Mouse (Mus musculus): ENCODE measurements around the gene Tulp4. TPM values are rescaled to one million over a fixed set of nuclear protein-coding genes. Genes with fewer than 3 reads are reported as not detected.

The Tulp4 gene
- polyA plus RNA-seq, 1 experiment from 2014 or later = 37.0 TPM

- Histone ChIP-seq H3K9me3 (ENCODE audit: control insufficient read depth) (no peaks in the 10 kb centered on the region), H3K4me3 (ENCODE audit: low read depth, low read length) (no peak overlapping the region), H3K4me1 (replicated peaks; ENCODE audit: control insufficient read depth, insufficient read depth, low read length) (0 out of 2 replicates have a peak, but pooled peaks cover under 1% of the 10 kb centered on the region), H3K27me3 (replicated peaks; ENCODE audit: control insufficient read depth, insufficient read depth, low read length) (no peaks in the 10 kb centered on the region), H3K36me3 (ENCODE audit: control insufficient read depth, insufficient read depth) (peaks cover 41% of the 10 kb centered on the region), H3K4me2 (replicated peaks; ENCODE audit: low read depth) (no peak overlapping the region), H3K27ac (ENCODE audit: low read depth, low read length) (no peak overlapping the region), H3K9ac (ENCODE audit: low read depth, low read length) (no peak overlapping the region)
- WGBS = 29% methylated on average over 7 of the region's 7 CpGs
- TF ChIP-seq CTCF (IDR thresholded peaks at IDR 0.05; ENCODE audit: low read depth) = no peak
- ATAC-seq = peak; percentile 20; the same call in 1 of the 2 replicates
These were observed 32.8 kb upstream of the Tulp4 start for GRCm38 (mm10) chr17:6073405-6073804.

GRCm38 (mm10) chr17:6079287-6080122 lies 26.7 kb upstream of the Tulp4 start, which contains the start of the genes Serac1 and Gtf2h5:
Gene Serac1, minus strand, starts transcription at chr17:6079741.
Gene Gtf2h5, plus strand, starts transcription at chr17:6079786.
- no peak for TF ChIP-seq CTCF (IDR thresholded peaks at IDR 0.05; ENCODE audit: low read depth)
- peak within 1 kb of the TSS; percentile 88 for H3K4me2 ChIP-seq (replicated peaks; ENCODE audit: low read depth)
- H3K27me3 ChIP-seq (replicated peaks; ENCODE audit: control insufficient read depth, insufficient read depth, low read length) = no peaks in the 10 kb centered on the region
- peak within 1 kb of the TSS; percentile 79 for H3K9ac ChIP-seq (ENCODE audit: low read depth, low read length)
- H3K4me3 ChIP-seq (ENCODE audit: low read depth, low read length) = peak within 1 kb of the TSS; percentile 84
- H3K27ac ChIP-seq (ENCODE audit: low read depth, low read length) = peak within 1 kb of the TSS; percentile 90
- H3K36me3 ChIP-seq (ENCODE audit: control insufficient read depth, insufficient read depth) = peaks cover 3% of the 10 kb centered on the region
- H3K4me1 ChIP-seq (replicated peaks; ENCODE audit: control insufficient read depth, insufficient read depth, low read length) = 0 out of 2 replicates have a peak, but pooled peaks cover 5% of the 10 kb centered on the region
- ATAC-seq = peak; percentile 96
- WGBS = under 1% methylated on average over 70 of the region's 70 CpGs
- H3K9me3 ChIP-seq (ENCODE audit: control insufficient read depth) = no peaks in the 10 kb centered on the region

- Histone ChIP-seq H3K27me3 (replicated peaks; ENCODE audit: control insufficient read depth, insufficient read depth, low read length) (no peaks in the 10 kb centered on the region), H3K9ac (ENCODE audit: low read depth, low read length) (no peak overlapping the region), H3K27ac (ENCODE audit: low read depth, low read length) (0 out of 2 replicates have a peak overlapping the region, but pooled peaks have one; percentile 35), H3K4me2 (replicated peaks; ENCODE audit: low read depth) (no peak overlapping the region), H3K9me3 (ENCODE audit: control insufficient read depth) (no peaks in the 10 kb centered on the region), H3K36me3 (ENCODE audit: control insufficient read depth, insufficient read depth) (peaks cover 25% of the 10 kb centered on the region), H3K4me3 (ENCODE audit: low read depth, low read length) (no peak overlapping the region), H3K4me1 (replicated peaks; ENCODE audit: control insufficient read depth, insufficient read depth, low read length) (0 out of 2 replicates have a peak, but pooled peaks cover 5% of the 10 kb centered on the region)
- ATAC-seq = no peak
- no peak for TF ChIP-seq CTCF (IDR thresholded peaks at IDR 0.05; ENCODE audit: low read depth)
- 74% methylated on average over 5 of the region's 5 CpGs for WGBS
These were observed 22.8 kb upstream of the Tulp4 start for GRCm38 (mm10) chr17:6083323-6083890.

GRCm38 (mm10) chr17:6091604-6092003 lies 14.6 kb upstream of the Tulp4 start:
- peaks cover 16% of the 10 kb centered on the region; the same call in 1 of the 2 replicates for H3K36me3 ChIP-seq (ENCODE audit: control insufficient read depth, insufficient read depth)
- WGBS = 51% methylated on average over 6 of the region's 6 CpGs
- no peak overlapping the region for H3K4me3 ChIP-seq (ENCODE audit: low read depth, low read length)
- H3K27me3 ChIP-seq (replicated peaks; ENCODE audit: control insufficient read depth, insufficient read depth, low read length) = no peaks in the 10 kb centered on the region
- ATAC-seq = peak; percentile 83
- no peak overlapping the region for H3K9ac ChIP-seq (ENCODE audit: low read depth, low read length)
- H3K27ac ChIP-seq (ENCODE audit: low read depth, low read length) = no peak overlapping the region
- H3K9me3 ChIP-seq (ENCODE audit: control insufficient read depth) = no peaks in the 10 kb centered on the region
- no peak overlapping the region for H3K4me2 ChIP-seq (replicated peaks; ENCODE audit: low read depth)
- H3K4me1 ChIP-seq (replicated peaks; ENCODE audit: control insufficient read depth, insufficient read depth, low read length) = no peaks in the 10 kb centered on the region
- TF ChIP-seq CTCF (IDR thresholded peaks at IDR 0.05; ENCODE audit: low read depth) = no peak

GRCm38 (mm10) chr17:6095579-6095978 lies 10.7 kb upstream of the Tulp4 start:
- no peaks in the 10 kb centered on the region for H3K9me3 ChIP-seq (ENCODE audit: control insufficient read depth)
- H3K9ac ChIP-seq (ENCODE audit: low read depth, low read length) = no peak overlapping the region
- peak; percentile 37; the same call in 1 of the 2 replicates for TF ChIP-seq CTCF (IDR thresholded peaks at IDR 0.05; ENCODE audit: low read depth)
- no peaks in the 10 kb centered on the region; the same call in 1 of the 2 replicates for H3K36me3 ChIP-seq (ENCODE audit: control insufficient read depth, insufficient read depth)
- H3K27me3 ChIP-seq (replicated peaks; ENCODE audit: control insufficient read depth, insufficient read depth, low read length) = no peaks in the 10 kb centered on the region
- no peak overlapping the region for H3K4me3 ChIP-seq (ENCODE audit: low read depth, low read length)
- no peaks in the 10 kb centered on the region for H3K4me1 ChIP-seq (replicated peaks; ENCODE audit: control insufficient read depth, insufficient read depth, low read length)
- H3K4me2 ChIP-seq (replicated peaks; ENCODE audit: low read depth) = no peak overlapping the region
- no peak for ATAC-seq
- H3K27ac ChIP-seq (ENCODE audit: low read depth, low read length) = no peak overlapping the region

- no peaks in the 10 kb centered on the region for H3K9me3 ChIP-seq (ENCODE audit: control insufficient read depth)
- no peak overlapping the region for H3K27ac ChIP-seq (ENCODE audit: low read depth, low read length)
- no peak overlapping the region for H3K4me2 ChIP-seq (replicated peaks; ENCODE audit: low read depth)
- TF ChIP-seq CTCF (IDR thresholded peaks at IDR 0.05; ENCODE audit: low read depth) = peak; percentile 93
- 0 out of 2 replicates have a peak, but pooled peaks have one; percentile 47 for ATAC-seq
- no peak overlapping the region for H3K9ac ChIP-seq (ENCODE audit: low read depth, low read length)
- H3K36me3 ChIP-seq (ENCODE audit: control insufficient read depth, insufficient read depth) = no peaks in the 10 kb centered on the region
- H3K4me3 ChIP-seq (ENCODE audit: low read depth, low read length) = no peak overlapping the region
- H3K27me3 ChIP-seq (replicated peaks; ENCODE audit: control insufficient read depth, insufficient read depth, low read length) = no peaks in the 10 kb centered on the region
- 21% methylated on average over 4 of the region's 4 CpGs for WGBS
- no peaks in the 10 kb centered on the region for H3K4me1 ChIP-seq (replicated peaks; ENCODE audit: control insufficient read depth, insufficient read depth, low read length)
These were observed 8.4 kb upstream of the Tulp4 start for GRCm38 (mm10) chr17:6097884-6098283.

Measured in intestine, postnatal 0 days (tissue).